Mouse (Mus musculus): ENCODE measurements around the gene Polr3b. TPM values are rescaled to one million over a fixed set of nuclear protein-coding genes. Genes with fewer than 3 reads are reported as not detected.

The Polr3b gene
- polyA plus RNA-seq, 1 experiment: 15.9 TPM

DNA sequence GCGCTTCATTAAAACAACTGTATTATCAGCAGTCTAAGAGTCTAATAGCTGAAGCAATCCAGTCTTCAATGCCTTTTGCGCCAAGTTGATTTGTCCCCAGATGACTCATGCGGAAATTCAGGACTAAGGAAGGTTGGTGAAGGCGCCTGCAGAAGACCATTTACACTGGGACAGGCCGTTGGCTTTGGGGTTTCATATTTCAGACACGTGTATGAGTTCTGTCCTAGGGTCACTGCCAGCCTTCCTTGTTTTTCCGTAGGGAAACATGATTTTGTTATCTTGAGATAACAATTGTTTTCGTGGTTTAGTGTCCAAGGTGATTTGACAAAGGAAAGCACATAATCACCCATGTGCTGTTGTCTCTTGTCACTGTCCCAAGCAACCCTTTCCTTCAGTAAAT, 40.9 kb upstream of the Polr3b start:
- H3K4me3 ChIP-seq (replicated peaks; ENCODE audit: control insufficient read depth, low read depth, low read length): no peak overlapping the region
- no peak overlapping the region for H3K27ac ChIP-seq (ENCODE audit: control insufficient read depth, insufficient read depth, low read depth, low read length, poor library complexity)
- TF ChIP-seq CTCF (IDR thresholded peaks at IDR 0.05; ENCODE audit: control insufficient read depth, insufficient read depth, low read length) (no peak), POLR2A (IDR thresholded peaks at IDR 0.05; ENCODE audit: borderline replicate concordance, control insufficient read depth, low read depth, low read length) (no peak)
- peaks cover 13% of the 10 kb centered on the region for H3K4me1 ChIP-seq (ENCODE audit: control insufficient read depth, insufficient read depth, low read length)
- WGBS: 72% methylated on average over 8 of the region's 8 CpGs

DNA sequence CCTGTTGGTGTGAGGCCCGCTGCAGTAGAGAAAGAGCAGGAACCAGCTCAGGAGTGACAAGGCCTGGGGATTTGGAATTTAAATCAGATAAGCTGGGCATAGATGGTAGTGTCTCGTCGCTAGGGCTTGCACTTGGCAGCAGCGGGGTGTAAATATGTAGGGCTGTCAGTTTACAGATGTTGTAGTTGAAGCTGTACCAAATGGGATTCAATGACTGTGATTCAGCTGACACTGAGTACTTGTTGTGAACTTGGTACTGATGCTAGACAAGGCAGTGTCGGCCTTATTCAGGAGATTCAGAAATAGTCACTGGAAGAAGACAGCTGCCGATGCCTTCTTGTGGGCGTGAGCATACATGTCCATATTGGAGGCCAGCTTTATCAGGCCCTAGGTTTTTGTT, 39.9 kb upstream of the Polr3b start:
- TF ChIP-seq CTCF (IDR thresholded peaks at IDR 0.05; ENCODE audit: control insufficient read depth, insufficient read depth, low read length): no peak
- no peak for TF ChIP-seq POLR2A (IDR thresholded peaks at IDR 0.05; ENCODE audit: borderline replicate concordance, control insufficient read depth, low read depth, low read length)
- WGBS: 79% methylated on average over 7 of the region's 7 CpGs
- no peak overlapping the region for H3K27ac ChIP-seq (ENCODE audit: control insufficient read depth, insufficient read depth, low read depth, low read length, poor library complexity)
- no peak overlapping the region for H3K4me3 ChIP-seq (replicated peaks; ENCODE audit: control insufficient read depth, low read depth, low read length)
- H3K4me1 ChIP-seq (ENCODE audit: control insufficient read depth, insufficient read depth, low read length): peaks cover 13% of the 10 kb centered on the region

DNA sequence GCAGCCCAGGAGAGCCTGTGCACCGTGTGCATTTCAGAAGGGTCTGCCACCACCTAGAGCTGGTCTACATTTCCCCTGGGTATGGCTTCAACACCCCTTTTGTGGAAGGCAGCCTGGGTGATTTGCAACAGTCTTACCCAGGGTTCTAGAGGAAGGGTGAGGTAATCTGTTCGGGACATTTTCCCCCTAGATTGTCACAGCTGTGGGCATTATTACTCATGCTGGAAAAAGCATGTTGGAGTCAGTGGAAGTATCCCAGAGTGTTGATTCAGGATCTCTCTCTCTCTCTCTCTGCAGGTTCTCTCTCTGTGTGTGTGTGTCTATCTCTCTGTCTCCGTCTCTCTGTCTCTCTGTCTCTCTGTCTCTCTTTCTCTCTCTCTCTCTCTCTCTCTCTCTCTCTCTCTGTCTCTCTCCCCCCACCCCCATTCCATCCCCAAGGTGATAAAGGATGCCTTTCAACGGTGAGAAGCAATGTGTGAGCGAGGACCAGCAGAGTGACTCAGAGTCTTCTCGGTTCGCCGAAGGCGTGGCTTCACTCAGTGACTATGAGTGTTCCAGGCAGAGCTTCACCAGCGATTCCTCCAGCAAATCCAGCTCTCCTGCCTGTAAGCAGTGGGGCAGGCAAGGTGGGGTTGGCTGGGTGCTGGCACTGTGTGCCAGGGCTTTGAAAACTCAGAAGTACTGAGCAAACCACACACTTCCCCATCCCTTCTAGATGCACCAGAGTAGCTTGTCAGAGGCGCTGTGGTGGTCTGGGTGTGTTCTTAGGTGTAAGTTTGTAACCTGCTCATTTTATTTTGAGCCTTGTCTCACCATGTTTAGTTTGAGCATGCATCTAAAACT, 37.4 kb upstream of the Polr3b start:
- WGBS: 44% methylated on average over 11 of the region's 11 CpGs
- Histone ChIP-seq H3K4me1 (ENCODE audit: control insufficient read depth, insufficient read depth, low read length) (peaks cover 11% of the 10 kb centered on the region), H3K4me3 (replicated peaks; ENCODE audit: control insufficient read depth, low read depth, low read length) (no peak overlapping the region), H3K27ac (ENCODE audit: control insufficient read depth, insufficient read depth, low read depth, low read length, poor library complexity) (peak overlapping the region; percentile 86)
- TF ChIP-seq POLR2A (IDR thresholded peaks at IDR 0.05; ENCODE audit: borderline replicate concordance, control insufficient read depth, low read depth, low read length) (no peak), CTCF (IDR thresholded peaks at IDR 0.05; ENCODE audit: control insufficient read depth, insufficient read depth, low read length) (no peak)

DNA sequence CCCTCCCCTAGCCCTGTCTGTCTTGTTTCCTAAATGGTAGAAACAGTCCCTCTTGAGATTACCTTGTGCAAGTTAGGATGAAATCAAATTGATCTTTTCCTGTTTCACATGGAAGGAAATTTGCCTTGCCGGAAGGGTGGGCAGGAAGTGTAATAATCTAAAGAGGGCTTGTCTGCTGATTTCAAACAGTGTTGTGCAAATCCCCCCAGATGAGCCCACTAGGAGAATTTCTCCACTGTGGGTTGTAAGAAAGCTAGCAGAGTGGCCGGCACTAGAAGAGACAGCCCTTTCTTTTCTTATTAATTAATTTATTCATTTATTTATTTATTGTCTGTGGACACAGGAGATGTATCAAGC, 36.8 kb upstream of the Polr3b start:
- H3K27ac ChIP-seq (ENCODE audit: control insufficient read depth, insufficient read depth, low read depth, low read length, poor library complexity): peak overlapping the region; percentile 56; the same call in 1 of the 2 replicates
- TF ChIP-seq POLR2A (IDR thresholded peaks at IDR 0.05; ENCODE audit: borderline replicate concordance, control insufficient read depth, low read depth, low read length): no peak
- 31% methylated on average over 2 of the region's 2 CpGs for WGBS

DNA sequence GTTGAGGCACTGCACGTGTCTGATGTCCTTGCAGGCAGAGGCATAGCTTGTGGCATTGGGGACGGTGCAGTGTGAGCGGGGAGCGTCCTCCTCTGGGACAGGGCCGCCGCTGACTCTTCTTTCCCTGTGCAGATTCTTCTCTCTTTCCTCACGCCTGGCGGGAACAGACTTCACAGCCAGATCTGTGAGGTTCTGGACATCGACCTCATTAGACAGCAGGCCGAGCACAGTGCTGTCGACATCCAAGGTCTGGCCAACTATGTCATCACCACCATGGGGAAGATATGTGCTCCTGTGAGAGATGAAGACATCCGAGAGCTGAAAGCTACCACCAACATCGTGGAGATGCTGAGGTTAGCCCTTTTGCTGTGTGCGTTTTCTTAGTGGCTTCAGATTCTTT, 31.1 kb upstream of the Polr3b start:
- Histone ChIP-seq H3K4me3 (replicated peaks; ENCODE audit: control insufficient read depth, low read depth, low read length) (no peak overlapping the region), H3K27ac (ENCODE audit: control insufficient read depth, insufficient read depth, low read depth, low read length, poor library complexity) (no peak overlapping the region), H3K4me1 (ENCODE audit: control insufficient read depth, insufficient read depth, low read length) (peaks cover 2% of the 10 kb centered on the region; the same call in 1 of the 2 replicates)
- 75% methylated on average over 14 of the region's 14 CpGs for WGBS
- no peak for TF ChIP-seq POLR2A (IDR thresholded peaks at IDR 0.05; ENCODE audit: borderline replicate concordance, control insufficient read depth, low read depth, low read length)
- TF ChIP-seq CTCF (IDR thresholded peaks at IDR 0.05; ENCODE audit: control insufficient read depth, insufficient read depth, low read length): no peak

More for the DNA sequence above, 36.8 kb upstream of the Polr3b start:
- H3K4me1 ChIP-seq (ENCODE audit: control insufficient read depth, insufficient read depth, low read length): peaks cover 11% of the 10 kb centered on the region
- no peak overlapping the region for H3K4me3 ChIP-seq (replicated peaks; ENCODE audit: control insufficient read depth, low read depth, low read length)

DNA sequence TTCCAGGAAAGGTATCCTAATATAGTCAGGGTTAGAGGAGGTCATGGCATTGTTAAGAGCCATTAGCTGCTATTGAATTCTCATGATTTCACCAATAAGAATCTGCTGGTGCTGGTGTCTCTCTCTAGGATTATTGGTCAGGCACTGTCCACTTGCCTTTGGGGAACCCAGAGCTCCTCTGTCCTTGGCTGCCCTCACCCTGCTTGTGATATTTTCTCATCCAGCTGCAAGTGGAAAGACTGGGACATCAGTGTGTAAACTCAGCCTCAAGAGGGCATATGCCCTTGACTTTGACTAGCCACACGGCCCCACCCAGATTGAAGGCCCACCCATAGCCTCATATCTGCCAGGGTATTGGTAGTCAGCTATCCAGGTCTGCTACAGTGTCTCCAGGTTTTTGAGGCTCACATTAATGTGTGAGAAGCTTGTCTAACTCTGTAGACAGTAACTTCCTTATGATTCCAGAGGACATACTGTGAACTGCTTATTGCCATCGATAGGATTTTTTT, 30.4 kb upstream of the Polr3b start:
- Histone ChIP-seq H3K4me3 (replicated peaks; ENCODE audit: control insufficient read depth, low read depth, low read length) (no peak overlapping the region), H3K4me1 (ENCODE audit: control insufficient read depth, insufficient read depth, low read length) (no peaks in the 10 kb centered on the region; the same call in 1 of the 2 replicates), H3K27ac (ENCODE audit: control insufficient read depth, insufficient read depth, low read depth, low read length, poor library complexity) (no peak overlapping the region)
- WGBS: 84% methylated on average over 2 of the region's 2 CpGs
- no peak for TF ChIP-seq POLR2A (IDR thresholded peaks at IDR 0.05; ENCODE audit: borderline replicate concordance, control insufficient read depth, low read depth, low read length)
- TF ChIP-seq CTCF (IDR thresholded peaks at IDR 0.05; ENCODE audit: control insufficient read depth, insufficient read depth, low read length): no peak

DNA sequence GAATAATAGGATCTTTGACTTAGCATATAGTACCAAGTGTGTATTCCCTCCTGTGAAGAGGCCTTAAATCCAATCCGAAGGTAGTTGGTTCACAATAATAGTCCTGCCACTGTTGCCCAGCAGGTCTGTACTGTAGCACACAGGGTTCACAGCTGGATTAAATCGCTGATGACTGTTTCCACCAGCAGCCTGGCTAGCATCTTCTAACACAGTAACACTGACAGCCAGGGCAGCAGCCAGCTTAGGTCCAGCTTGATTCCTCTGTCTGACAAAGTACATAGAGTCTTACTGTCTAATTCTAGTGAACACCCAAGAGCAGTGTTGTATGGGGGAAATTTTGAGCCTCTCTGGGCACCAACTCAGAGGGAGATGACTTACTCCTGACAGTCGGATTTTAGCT, 29.3 kb upstream of the Polr3b start:
- 78% methylated on average over 3 of the region's 3 CpGs for WGBS
- TF ChIP-seq POLR2A (IDR thresholded peaks at IDR 0.05; ENCODE audit: borderline replicate concordance, control insufficient read depth, low read depth, low read length): no peak
- TF ChIP-seq CTCF (IDR thresholded peaks at IDR 0.05; ENCODE audit: control insufficient read depth, insufficient read depth, low read length): no peak
- no peak overlapping the region for H3K27ac ChIP-seq (ENCODE audit: control insufficient read depth, insufficient read depth, low read depth, low read length, poor library complexity)
- no peak overlapping the region for H3K4me3 ChIP-seq (replicated peaks; ENCODE audit: control insufficient read depth, low read depth, low read length)
- H3K4me1 ChIP-seq (ENCODE audit: control insufficient read depth, insufficient read depth, low read length): no peaks in the 10 kb centered on the region; the same call in 1 of the 2 replicates

DNA sequence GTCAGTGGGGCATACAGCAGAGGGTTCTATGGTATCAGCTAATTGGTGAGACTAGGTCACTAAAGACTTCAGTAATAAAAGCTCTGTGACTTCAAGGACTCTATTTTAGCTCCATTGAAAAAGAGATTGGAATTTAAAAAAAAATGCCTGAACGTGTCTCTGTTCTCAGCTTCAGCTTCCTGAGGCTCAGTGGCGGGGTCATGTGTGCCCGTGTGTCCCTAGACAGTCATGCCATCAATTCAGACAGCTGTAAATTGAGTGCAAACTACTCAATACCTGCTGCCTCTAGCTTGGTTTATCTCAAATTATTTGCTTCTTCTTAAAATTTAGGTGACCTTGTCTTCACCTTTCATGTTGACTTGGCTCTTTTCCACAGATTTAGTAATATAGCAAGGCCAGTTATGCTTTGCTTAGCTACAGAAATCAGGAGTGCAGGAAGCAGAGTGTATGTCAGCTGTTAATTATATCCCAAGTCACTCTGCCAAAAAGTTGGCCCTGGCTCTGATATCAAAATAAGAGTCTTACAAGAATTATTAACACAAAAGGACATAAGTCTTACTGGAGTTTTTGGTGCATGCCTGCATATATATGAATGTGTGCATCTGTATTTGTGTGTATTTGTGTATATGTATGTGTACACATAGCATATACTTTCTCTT, 24.8 kb upstream of the Polr3b start:
- no peak overlapping the region for H3K27ac ChIP-seq (ENCODE audit: control insufficient read depth, insufficient read depth, low read depth, low read length, poor library complexity)
- no peak for TF ChIP-seq CTCF (IDR thresholded peaks at IDR 0.05; ENCODE audit: control insufficient read depth, insufficient read depth, low read length)
- no peak for TF ChIP-seq POLR2A (IDR thresholded peaks at IDR 0.05; ENCODE audit: borderline replicate concordance, control insufficient read depth, low read depth, low read length)
- H3K4me1 ChIP-seq (ENCODE audit: control insufficient read depth, insufficient read depth, low read length): no peaks in the 10 kb centered on the region; the same call in 1 of the 2 replicates
- 66% methylated on average over 3 of the region's 3 CpGs for WGBS
- no peak overlapping the region for H3K4me3 ChIP-seq (replicated peaks; ENCODE audit: control insufficient read depth, low read depth, low read length)

Data from bone marrow, adult 2 months (tissue).